Comparison of ENCODE assay signal across 32 mouse cellular contexts in the genomic region with DNA sequence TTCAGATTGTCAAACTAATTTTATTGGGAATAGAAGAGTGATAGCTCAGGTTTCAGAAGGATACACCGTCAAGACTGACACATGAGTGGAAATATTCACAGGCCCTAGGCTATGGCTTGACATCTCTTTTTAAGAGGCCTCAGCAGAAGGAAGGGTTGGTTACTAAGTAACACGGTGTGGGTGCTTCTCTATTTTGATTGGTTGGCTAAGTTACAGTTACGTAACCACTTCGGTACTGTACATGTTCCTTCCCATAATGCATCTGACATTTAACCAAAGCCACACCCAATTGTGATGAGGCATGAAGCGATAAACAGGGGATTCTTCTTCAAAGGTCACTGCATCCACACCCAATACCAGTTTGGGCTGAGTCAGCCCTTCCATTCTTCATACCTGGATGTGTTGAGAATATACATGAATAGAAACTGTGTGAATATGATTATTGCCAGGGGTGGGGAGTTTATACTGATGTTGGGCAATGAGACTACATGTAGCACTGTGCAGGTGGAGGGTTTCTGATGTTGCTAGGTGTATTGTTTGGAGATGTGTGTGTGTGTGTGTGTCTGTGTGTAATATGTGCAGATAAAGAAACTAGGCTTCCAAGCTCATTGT. TPM values are rescaled to one million over a fixed set of nuclear protein-coding genes. Genes with fewer than 3 reads are reported as not detected.
DNase-seq lines count a peak whose midpoint lies in the region; ATAC-seq and TF ChIP-seq lines count a peak whose summit lies in the region.
"Had no signal": no experiment of that assay in that cellular context is flagged by ENCODE, and none has a peak within 500 bp of the region (broad histone marks: within the 10 kb centered on the region; RNA-seq: fewer than 3 reads in every experiment).

No protein-coding gene starts in this region.

- H3K4me1 ChIP-seq in intestine, embryonic 16.5 days (ENCODE audit: control insufficient read depth, insufficient read depth, low read length), result no peaks in the 10 kb centered on the region
- no peaks in the 10 kb centered on the region for H3K4me1 ChIP-seq in intestine, embryonic 15.5 days (replicated peaks)
- peaks cover 24% of the 10 kb centered on the region for H3K4me1 ChIP-seq in liver, adult 2 months (ENCODE audit: control insufficient read depth, insufficient read depth, low read length)
- no peaks in the 10 kb centered on the region for H3K4me1 ChIP-seq in liver, embryonic 12.5 days
- no peaks in the 10 kb centered on the region for H3K4me1 ChIP-seq in intestine, postnatal 0 days (replicated peaks; ENCODE audit: control insufficient read depth, insufficient read depth, low read length)
- H3K4me1 ChIP-seq in stomach, embryonic 16.5 days (ENCODE audit: control insufficient read depth, insufficient read depth, low read length), result no peaks in the 10 kb centered on the region
- H3K4me1 ChIP-seq in hindbrain, embryonic 16.5 days (ENCODE audit: control insufficient read depth, insufficient read depth, low read depth, low read length), result no peaks in the 10 kb centered on the region
- H3K4me1 ChIP-seq: forebrain, embryonic 13.5 days; hindbrain, embryonic 15.5 days had no signal

- ATAC-seq in intestine, embryonic 16.5 days, result 0 out of 2 replicates have a peak, but pooled peaks have one; percentile 18
- no peak for ATAC-seq in intestine, embryonic 15.5 days
- ATAC-seq in liver, embryonic 12.5 days, result no peak
- ATAC-seq in intestine, postnatal 0 days, result peak; percentile 37; the same call in 1 of the 2 replicates
- 0 out of 2 replicates have a peak, but pooled peaks have one; percentile 59 for ATAC-seq in stomach, embryonic 16.5 days (ENCODE audit: insufficient read depth, low FRiP score)
- ATAC-seq in hindbrain, embryonic 16.5 days, result no peak
- ATAC-seq: forebrain, embryonic 13.5 days; forebrain, embryonic 16.5 days; Patski had no signal

- H3K27ac ChIP-seq in intestine, embryonic 16.5 days (ENCODE audit: low read length), result no peak overlapping the region
- no peak overlapping the region for H3K27ac ChIP-seq in intestine, embryonic 15.5 days
- no peak overlapping the region for H3K27ac ChIP-seq in liver, adult 2 months (replicated peaks; ENCODE audit: insufficient read depth, low read depth, low read length)
- no peak overlapping the region for H3K27ac ChIP-seq in liver, embryonic 12.5 days
- no peak overlapping the region for H3K27ac ChIP-seq in intestine, postnatal 0 days (ENCODE audit: low read depth, low read length)
- peak overlapping the region; percentile 68; the same call in 1 of the 2 replicates for H3K27ac ChIP-seq in stomach, embryonic 16.5 days (ENCODE audit: low read length)
- no peak overlapping the region for H3K27ac ChIP-seq in hindbrain, embryonic 16.5 days (ENCODE audit: low read depth, low read length)
- H3K27ac ChIP-seq: forebrain, embryonic 10.5 days; forebrain, embryonic 13.5 days; gastrocnemius, adult 2 months; hindbrain, embryonic 12.5 days; hindbrain, embryonic 15.5 days had no signal

- H3K9me3 ChIP-seq in intestine, embryonic 16.5 days (ENCODE audit: control insufficient read depth, low read length), result no peaks in the 10 kb centered on the region
- no peaks in the 10 kb centered on the region for H3K9me3 ChIP-seq in intestine, embryonic 15.5 days
- H3K9me3 ChIP-seq in liver, embryonic 12.5 days (replicated peaks), result no peaks in the 10 kb centered on the region
- no peaks in the 10 kb centered on the region for H3K9me3 ChIP-seq in intestine, postnatal 0 days (ENCODE audit: control insufficient read depth)
- no peaks in the 10 kb centered on the region for H3K9me3 ChIP-seq in stomach, embryonic 16.5 days (replicated peaks; ENCODE audit: control insufficient read depth, low read length)
- no peaks in the 10 kb centered on the region for H3K9me3 ChIP-seq in hindbrain, embryonic 16.5 days (ENCODE audit: control insufficient read depth, low read length)
- H3K9me3 ChIP-seq: forebrain, embryonic 10.5 days; forebrain, embryonic 13.5 days; hindbrain, embryonic 12.5 days; hindbrain, embryonic 15.5 days had no signal

- TF ChIP-seq CTCF in liver, adult 2 months (IDR thresholded peaks at IDR 0.05; ENCODE audit: low read depth, low read length), result no peak
- no peak for TF ChIP-seq CTCF in intestine, postnatal 0 days (IDR thresholded peaks at IDR 0.05; ENCODE audit: low read depth)

- no peak overlapping the region for H3K4me2 ChIP-seq in intestine, embryonic 16.5 days (ENCODE audit: low read depth, low read length)
- no peak overlapping the region for H3K4me2 ChIP-seq in intestine, embryonic 15.5 days (replicated peaks)
- no peak overlapping the region for H3K4me2 ChIP-seq in liver, embryonic 12.5 days
- H3K4me2 ChIP-seq in intestine, postnatal 0 days (replicated peaks; ENCODE audit: low read depth), result no peak overlapping the region
- H3K4me2 ChIP-seq in stomach, embryonic 16.5 days (ENCODE audit: low read depth, low read length), result no peak overlapping the region
- no peak overlapping the region for H3K4me2 ChIP-seq in hindbrain, embryonic 16.5 days (ENCODE audit: low read length)
- H3K4me2 ChIP-seq: forebrain, embryonic 13.5 days; heart, embryonic 11.5 days; hindbrain, embryonic 12.5 days; hindbrain, embryonic 15.5 days had no signal

- no peaks in the 10 kb centered on the region for H3K79me2 ChIP-seq in liver, adult 2 months (ENCODE audit: control insufficient read depth, insufficient read depth, low read length)

- WGBS in intestine, embryonic 16.5 days, result 86% methylated on average over 5 of the region's 5 CpGs
- WGBS in intestine, embryonic 15.5 days, result 83% methylated on average over 5 of the region's 5 CpGs
- 64% methylated on average over 5 of the region's 5 CpGs for WGBS in liver, adult 2 months
- 71% methylated on average over 5 of the region's 5 CpGs for WGBS in liver, embryonic 12.5 days (ENCODE audit: insufficient replicate concordance)
- WGBS in intestine, postnatal 0 days, result 73% methylated on average over 5 of the region's 5 CpGs
- WGBS in stomach, embryonic 16.5 days, result 71% methylated on average over 5 of the region's 5 CpGs
- 89% methylated on average over 5 of the region's 5 CpGs for WGBS in hindbrain, embryonic 16.5 days

- H3K27me3 ChIP-seq in intestine, embryonic 16.5 days (replicated peaks; ENCODE audit: control insufficient read depth, insufficient read depth, low read length), result no peaks in the 10 kb centered on the region
- no peaks in the 10 kb centered on the region for H3K27me3 ChIP-seq in intestine, embryonic 15.5 days (replicated peaks)
- no peaks in the 10 kb centered on the region for H3K27me3 ChIP-seq in liver, adult 2 months (ENCODE audit: control insufficient read depth, insufficient read depth, low read length)
- H3K27me3 ChIP-seq in liver, embryonic 12.5 days (replicated peaks), result no peaks in the 10 kb centered on the region
- no peaks in the 10 kb centered on the region for H3K27me3 ChIP-seq in intestine, postnatal 0 days (replicated peaks; ENCODE audit: control insufficient read depth, insufficient read depth, low read length)
- no peaks in the 10 kb centered on the region for H3K27me3 ChIP-seq in stomach, embryonic 16.5 days (ENCODE audit: control insufficient read depth, insufficient read depth, low read length)
- no peaks in the 10 kb centered on the region for H3K27me3 ChIP-seq in hindbrain, embryonic 16.5 days (replicated peaks; ENCODE audit: control insufficient read depth, insufficient read depth, low read length)
- H3K27me3 ChIP-seq: CH12.LX; forebrain, embryonic 13.5 days; hindbrain, embryonic 12.5 days; hindbrain, embryonic 15.5 days; Patski had no signal

- no peaks in the 10 kb centered on the region for H3K36me3 ChIP-seq in intestine, embryonic 16.5 days (ENCODE audit: control insufficient read depth, insufficient read depth, low read length)
- no peaks in the 10 kb centered on the region for H3K36me3 ChIP-seq in intestine, embryonic 15.5 days
- H3K36me3 ChIP-seq in liver, adult 2 months (ENCODE audit: control insufficient read depth, insufficient read depth, low read length), result peaks cover 21% of the 10 kb centered on the region
- peaks cover 4% of the 10 kb centered on the region; the same call in 1 of the 2 replicates for H3K36me3 ChIP-seq in liver, embryonic 12.5 days
- peaks cover 5% of the 10 kb centered on the region; the same call in 1 of the 2 replicates for H3K36me3 ChIP-seq in intestine, postnatal 0 days (ENCODE audit: control insufficient read depth, insufficient read depth)
- H3K36me3 ChIP-seq in stomach, embryonic 16.5 days (ENCODE audit: control insufficient read depth, insufficient read depth, low read length), result no peaks in the 10 kb centered on the region
- H3K36me3 ChIP-seq in hindbrain, embryonic 16.5 days (ENCODE audit: control insufficient read depth, insufficient read depth, low read length), result no peaks in the 10 kb centered on the region
- H3K36me3 ChIP-seq: forebrain, embryonic 10.5 days; G1E; hindbrain, embryonic 12.5 days; hindbrain, embryonic 15.5 days had no signal

- peak; percentile 40 for DNase-seq in liver, adult 2 months (ENCODE audit: extremely low read depth, low read depth, low spot score)
- no peak for DNase-seq in urinary bladder, adult 2 months (ENCODE audit: low spot score)
- DNase-seq: adrenal gland, adult 2 months; adrenal gland, postnatal 25 days; B cell, adult 2 months; cerebellum, adult 11-12 months; cerebellum, adult 9-10 months; cerebellum, postnatal 14 days; gastrocnemius, adult 2 months; gastrocnemius, postnatal 14 days; heart, adult 11 months had no signal

- H3K4me3 ChIP-seq in intestine, embryonic 16.5 days (ENCODE audit: low read length), result no peak overlapping the region
- H3K4me3 ChIP-seq in intestine, embryonic 15.5 days (replicated peaks), result no peak overlapping the region
- no peak overlapping the region for H3K4me3 ChIP-seq in liver, adult 2 months (ENCODE audit: insufficient read depth, low read depth, low read length)
- H3K4me3 ChIP-seq in liver, embryonic 12.5 days, result no peak overlapping the region
- H3K4me3 ChIP-seq in intestine, postnatal 0 days (ENCODE audit: low read depth, low read length), result no peak overlapping the region
- H3K4me3 ChIP-seq in stomach, embryonic 16.5 days (replicated peaks; ENCODE audit: low read length), result no peak overlapping the region
- no peak overlapping the region for H3K4me3 ChIP-seq in hindbrain, embryonic 16.5 days (ENCODE audit: low read length)
- H3K4me3 ChIP-seq: forebrain, embryonic 10.5 days; forebrain, embryonic 13.5 days; gastrocnemius, adult 2 months; hindbrain, embryonic 12.5 days; hindbrain, embryonic 15.5 days had no signal

- H3K9ac ChIP-seq in intestine, embryonic 16.5 days (ENCODE audit: low read depth, low read length), result no peak overlapping the region
- no peak overlapping the region for H3K9ac ChIP-seq in intestine, embryonic 15.5 days
- no peak overlapping the region for H3K9ac ChIP-seq in liver, adult 2 months (ENCODE audit: low read depth, low read length)
- no peak overlapping the region for H3K9ac ChIP-seq in liver, embryonic 12.5 days
- no peak overlapping the region for H3K9ac ChIP-seq in intestine, postnatal 0 days (ENCODE audit: low read depth, low read length)
- H3K9ac ChIP-seq in stomach, embryonic 16.5 days (ENCODE audit: low read length), result no peak overlapping the region
- H3K9ac ChIP-seq in hindbrain, embryonic 16.5 days (ENCODE audit: low read depth, low read length), result no peak overlapping the region
- H3K9ac ChIP-seq: forebrain, embryonic 13.5 days; hindbrain, embryonic 12.5 days; hindbrain, embryonic 15.5 days had no signal

- no peak for TF ChIP-seq POLR2A in liver, adult 2 months (IDR thresholded peaks at IDR 0.05; ENCODE audit: extremely low read depth, insufficient read depth, low read length)

RNA-seq across cellular contexts. Expression of a gene that starts 38.8 kb away (rescaled TPM):
- 50.8 and 52.4 TPM in 2 replicates for polyA plus RNA-seq in intestine, embryonic 16.5 days (2015; fragmentation: Nextera tagmentation; extraction: Ambion mirVana)
- polyA plus RNA-seq in intestine, embryonic 15.5 days (2015; fragmentation: Nextera tagmentation; extraction: Ambion mirVana), result 38.1 and 38.3 TPM in 2 replicates
- 228 and 380 TPM in 2 replicates for total RNA-seq in liver, adult 2 months (2014; rRNA removed)
- 234 and 259 TPM in 2 replicates for polyA plus RNA-seq in liver, adult 2 months (2012; rRNA removed)
- 20.9 and 23.6 TPM in 2 replicates for polyA plus RNA-seq in liver, embryonic 12.5 days (2016; fragmentation: Nextera tagmentation; extraction: Ambion mirVana)
- polyA plus RNA-seq in intestine, postnatal 0 days (2015; fragmentation: Nextera tagmentation; extraction: Ambion mirVana), result 66.3 and 69.9 TPM in 2 replicates
- 34.3 and 42.8 TPM in 2 replicates for polyA plus RNA-seq in stomach, embryonic 16.5 days (2015; fragmentation: Nextera tagmentation; extraction: Ambion mirVana)
- polyA plus RNA-seq in urinary bladder, adult 2 months (2012; rRNA removed), result 27.4 and 41.2 TPM in 2 replicates
- 0.35 and 0.73 TPM in 2 replicates for polyA plus RNA-seq in hindbrain, embryonic 16.5 days (2015; fragmentation: Nextera tagmentation; extraction: Ambion mirVana)
- total RNA-seq: adrenal gland, postnatal 25 days; CH12.LX; gastrocnemius, adult 2 months; gastrocnemius, postnatal 14 days; heart, adult 8-10 months; heart, postnatal 25 days; hematopoietic stem cell, adult 5-6 weeks had no signal
- polyA plus RNA-seq: brain, embryonic 14.5 days; forebrain, embryonic 10.5 days; forebrain, embryonic 16.5 days; G1E; heart, embryonic 14.5 days; heart, postnatal 0 days; hindbrain, embryonic 12.5 days had no signal

Comparison
In these comparisons a context has a peak if more than half of its experiments do, and no peak if none do; other contexts are left out.
1. ATAC-seq: peak in intestine, embryonic 16.5 days (single experiment), intestine, postnatal 0 days (single experiment) and stomach, embryonic 16.5 days (single experiment); none in intestine, embryonic 15.5 days (single experiment), liver, embryonic 12.5 days (single experiment) and hindbrain, embryonic 16.5 days (single experiment).
2. RNA of a gene that starts 38.8 kb away (polyA plus RNA-seq): 234 to 259 TPM in liver, adult 2 months, 66.3 to 69.9 TPM in intestine, postnatal 0 days, 50.8 to 52.4 TPM in intestine, embryonic 16.5 days, 27.4 to 41.2 TPM in urinary bladder, adult 2 months, 38.1 to 38.3 TPM in intestine, embryonic 15.5 days, 34.3 to 42.8 TPM in stomach, embryonic 16.5 days and 20.9 to 23.6 TPM in liver, embryonic 12.5 days; 0.35 to 0.73 TPM in hindbrain, embryonic 16.5 days; every median in the first group is over 10 times any median in the second.